Mouse (Mus musculus) neural tube, embryonic 13.5 days (tissue): ENCODE results near the gene Neurl1a. TPM values are rescaled to one million over a fixed set of nuclear protein-coding genes. Genes with fewer than 3 reads are reported as not detected.
A peak's percentile ranks its signal among the peaks of the same experiment; 100 is the strongest.

Source experiments
- ATAC-seq: fragments of 200-750 bp; cut with Nextera tagmentation; 2 replicates; pipeline ENCODE4 v1.8.0; 2017; ENCODE audit warnings: low read depth, mild to moderate bottlenecking, moderate TSS enrichment, moderate library complexity
- H3K27ac ChIP-seq: fragments of 300-500 bp; sonication (generic); replicated peaks from 2 replicates; pipeline ENCODE4 v1.5.1; 2015; ENCODE audit warnings: moderate library complexity, mild to moderate bottlenecking, inconsistent platforms
- H3K27me3 ChIP-seq: fragments of 300-500 bp; sonication (generic); 2 replicates; pipeline ENCODE4 v1.6.1; 2015; ENCODE audit warnings: mild to moderate bottlenecking, inconsistent platforms
- H3K36me3 ChIP-seq: fragments of 300-500 bp; sonication (generic); 2 replicates; pipeline ENCODE4 v1.6.1; 2015; ENCODE audit warnings: mild to moderate bottlenecking, inconsistent platforms
- H3K4me1 ChIP-seq: fragments of 300-500 bp; sonication (generic); replicated peaks from 2 replicates; pipeline ENCODE4 v1.6.1; 2015; ENCODE audit warnings: inconsistent platforms
- H3K4me2 ChIP-seq: fragments of 300-500 bp; sonication (generic); 2 replicates; pipeline ENCODE4 v1.6.1; 2015; ENCODE audit warnings: inconsistent platforms, mild to moderate bottlenecking, moderate library complexity
- H3K4me3 ChIP-seq: fragments of 300-500 bp; sonication (generic); 2 replicates; pipeline ENCODE4 v1.5.1; 2015; ENCODE audit warnings: mild to moderate bottlenecking, inconsistent platforms
- H3K9ac ChIP-seq: fragments of 300-500 bp; sonication (generic); 2 replicates; pipeline ENCODE4 v1.6.1; 2015; ENCODE audit warnings: moderate library complexity, mild to moderate bottlenecking, inconsistent platforms
- H3K9me3 ChIP-seq: fragments of 300-500 bp; sonication (generic); 2 replicates; pipeline ENCODE4 v1.6.1; 2016; ENCODE audit warnings: inconsistent platforms
- WGBS: fragments of 180-500 bp; shearing (Covaris S2); methylation state at CpG from one replicate; pipeline ENCODE4 v1.1.7; 2015; 5-methylcytosine and 5-hydroxymethylcytosine counted together
- polyA plus RNA-seq: library from polyadenylated mRNA; unstranded; fragments of >200 nt; fragmentation: Nextera tagmentation; extraction: Ambion mirVana; gene quantifications from 2 replicates; pipeline ENCODE4 v1.2.1, GENCODE M21; 2015

Neurl1a gene
- polyA plus RNA-seq, 1 experiment from 2014 or later: 7.6 TPM

DNA sequence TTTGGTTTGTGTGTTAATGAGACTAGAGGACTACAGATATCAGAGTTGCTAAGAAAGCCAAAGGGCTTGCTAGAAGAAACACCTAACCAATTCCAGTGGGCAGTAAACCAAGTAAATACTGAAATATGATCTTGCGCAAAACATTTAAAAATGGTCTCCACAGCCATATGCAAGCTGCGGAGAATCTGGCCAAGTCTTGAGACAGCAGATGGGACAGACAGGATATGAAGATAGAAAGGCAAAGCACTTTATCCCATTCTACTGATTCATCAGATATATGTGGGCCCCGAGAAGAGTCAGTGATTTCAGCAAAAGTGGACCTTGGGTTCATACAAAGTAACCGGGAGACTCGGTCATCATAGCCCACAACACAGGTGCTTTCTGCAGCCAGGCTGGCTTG is 13.5 kb downstream of the Neurl1a start:
- WGBS: 95% methylated on average over 5 of the region's 5 CpGs

DNA sequence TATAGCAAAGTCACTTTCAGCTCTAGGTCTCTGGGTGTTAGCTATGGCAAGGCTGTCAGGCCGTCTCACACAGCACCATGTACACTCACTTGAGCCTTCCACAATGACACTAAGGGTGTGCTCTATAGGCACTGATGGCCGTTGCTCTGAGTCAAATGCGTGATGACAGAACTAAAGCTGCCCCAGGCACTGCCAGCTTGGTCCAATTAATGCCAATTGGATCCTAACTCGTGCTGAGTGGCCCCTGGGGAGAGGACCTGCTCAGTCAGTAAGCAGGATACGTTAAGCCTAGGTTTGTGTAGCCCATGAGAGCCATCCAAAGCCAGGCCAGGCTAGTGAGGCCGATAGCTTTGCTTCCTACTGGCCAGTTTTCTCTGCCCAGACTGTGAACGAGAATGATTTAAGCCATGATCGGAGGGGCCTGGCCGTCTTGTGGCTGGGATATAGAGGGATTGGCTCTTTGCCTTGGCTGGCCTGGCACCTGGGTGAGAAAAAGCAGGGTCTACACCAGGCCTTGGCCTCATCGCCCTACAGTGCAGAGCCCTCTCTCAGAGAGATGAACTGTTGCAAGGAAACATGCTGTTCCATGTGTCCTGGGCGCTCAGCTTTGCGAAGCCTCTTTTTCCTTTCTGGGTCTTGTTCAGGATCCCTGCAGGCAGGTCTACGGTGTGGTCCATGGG is 20.2 kb downstream of the Neurl1a start:
- Histone ChIP-seq H3K4me1 (peaks cover 11% of the 10 kb centered on the region; the same call in 1 of the 2 replicates), H3K27me3 (no peaks in the 10 kb centered on the region), H3K4me2 (no peak overlapping the region), H3K36me3 (no peaks in the 10 kb centered on the region), H3K9ac (no peak overlapping the region), H3K27ac (no peak overlapping the region), H3K4me3 (no peak overlapping the region), H3K9me3 (no peaks in the 10 kb centered on the region)
- no peak; the same call in 1 of the 2 replicates for ATAC-seq
- WGBS: 70% methylated on average over 13 of the region's 13 CpGs

More for the DNA sequence above, 13.5 kb downstream of the Neurl1a start:
- no peak for ATAC-seq
- no peaks in the 10 kb centered on the region for H3K9me3 ChIP-seq
- no peak overlapping the region for H3K4me2 ChIP-seq
- H3K27ac ChIP-seq: no peak overlapping the region
- no peaks in the 10 kb centered on the region for H3K36me3 ChIP-seq
- no peaks in the 10 kb centered on the region for H3K27me3 ChIP-seq
- peaks cover 10% of the 10 kb centered on the region for H3K4me1 ChIP-seq
- H3K4me3 ChIP-seq: no peak overlapping the region
- H3K9ac ChIP-seq: no peak overlapping the region

DNA sequence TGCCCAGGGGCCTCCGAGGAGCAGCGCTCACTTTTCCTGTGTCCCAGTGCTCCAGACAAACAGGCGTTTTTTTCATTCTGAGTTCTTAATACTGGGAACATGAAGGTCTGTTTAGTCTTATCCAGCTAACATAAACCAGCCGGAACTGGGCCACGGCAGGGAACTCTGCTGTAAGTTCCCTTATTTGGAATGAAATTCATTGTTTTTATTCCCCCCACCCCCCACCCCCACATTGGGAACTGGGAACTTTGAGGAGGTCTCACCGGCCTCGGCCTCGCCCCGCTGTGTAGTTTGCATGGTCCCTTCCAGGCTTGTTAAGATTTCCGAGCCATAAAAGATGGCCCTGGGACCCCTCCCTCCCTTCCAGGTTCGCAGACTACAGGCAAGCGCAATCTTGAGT is 23.4 kb downstream of the Neurl1a start:
- no peaks in the 10 kb centered on the region for H3K36me3 ChIP-seq
- H3K4me2 ChIP-seq: no peak overlapping the region
- no peaks in the 10 kb centered on the region for H3K27me3 ChIP-seq
- peaks cover 11% of the 10 kb centered on the region; the same call in 1 of the 2 replicates for H3K4me1 ChIP-seq
- H3K27ac ChIP-seq: no peak overlapping the region
- no peaks in the 10 kb centered on the region for H3K9me3 ChIP-seq
- no peak for ATAC-seq
- H3K9ac ChIP-seq: no peak overlapping the region
- WGBS: 61% methylated on average over 12 of the region's 12 CpGs
- H3K4me3 ChIP-seq: no peak overlapping the region

DNA sequence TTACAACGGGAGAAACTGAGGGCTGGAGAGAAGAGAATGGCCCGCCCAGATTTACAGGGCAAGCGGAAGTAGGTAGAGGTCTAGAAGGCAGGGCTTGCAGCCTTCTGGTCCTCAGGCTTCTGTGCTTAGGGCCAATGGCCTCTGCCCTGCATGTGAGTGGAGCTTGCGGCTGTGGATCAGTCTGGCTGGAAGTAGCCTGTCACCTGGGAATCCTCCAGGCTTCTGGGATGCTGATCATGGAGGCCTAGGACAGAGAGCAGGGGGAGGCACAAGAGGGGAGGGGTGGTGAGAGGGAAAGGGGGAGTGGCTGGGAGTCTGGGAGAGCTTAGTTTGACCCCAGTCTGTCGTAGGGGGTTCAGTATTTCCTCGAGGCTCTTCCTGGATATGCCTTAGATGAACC is 23.8 kb downstream of the Neurl1a start:
- Histone ChIP-seq H3K36me3 (no peaks in the 10 kb centered on the region), H3K27ac (no peak overlapping the region), H3K4me2 (no peak overlapping the region), H3K4me3 (no peak overlapping the region), H3K9me3 (no peaks in the 10 kb centered on the region), H3K9ac (no peak overlapping the region), H3K4me1 (peaks cover 11% of the 10 kb centered on the region; the same call in 1 of the 2 replicates), H3K27me3 (no peaks in the 10 kb centered on the region)
- no peak for ATAC-seq
- 70% methylated on average over 6 of the region's 6 CpGs for WGBS

- H3K27ac ChIP-seq: no peak overlapping the region
- no peak overlapping the region for H3K4me3 ChIP-seq
- no peaks in the 10 kb centered on the region for H3K9me3 ChIP-seq
- ATAC-seq: no peak
- no peaks in the 10 kb centered on the region for H3K36me3 ChIP-seq
- no peak overlapping the region for H3K4me2 ChIP-seq
- no peaks in the 10 kb centered on the region for H3K27me3 ChIP-seq
- peaks cover 11% of the 10 kb centered on the region; the same call in 1 of the 2 replicates for H3K4me1 ChIP-seq
- 92% methylated on average over 6 of the region's 6 CpGs for WGBS
- H3K9ac ChIP-seq: no peak overlapping the region
These were observed 24.4 kb downstream of the Neurl1a start for GRCm38 (mm10) chr19:47203042-47203441.

GRCm38 (mm10) chr19:47204653-47205052 is 26.0 kb downstream of the Neurl1a start:
- H3K4me2 ChIP-seq: no peak overlapping the region
- H3K27ac ChIP-seq: no peak overlapping the region
- H3K4me3 ChIP-seq: no peak overlapping the region
- H3K27me3 ChIP-seq: no peaks in the 10 kb centered on the region
- ATAC-seq: no peak
- no peaks in the 10 kb centered on the region for H3K9me3 ChIP-seq
- no peaks in the 10 kb centered on the region for H3K36me3 ChIP-seq
- peaks cover 6% of the 10 kb centered on the region; the same call in 1 of the 2 replicates for H3K4me1 ChIP-seq
- 82% methylated on average over 6 of the region's 6 CpGs for WGBS
- no peak overlapping the region for H3K9ac ChIP-seq

- no peaks in the 10 kb centered on the region for H3K27me3 ChIP-seq
- H3K4me3 ChIP-seq: no peak overlapping the region
- H3K4me2 ChIP-seq: no peak overlapping the region
- 91% methylated on average over 1 of the region's 1 CpGs for WGBS
- H3K9ac ChIP-seq: no peak overlapping the region
- no peaks in the 10 kb centered on the region for H3K9me3 ChIP-seq
- H3K36me3 ChIP-seq: no peaks in the 10 kb centered on the region
- H3K4me1 ChIP-seq: peaks cover 6% of the 10 kb centered on the region; the same call in 1 of the 2 replicates
- H3K27ac ChIP-seq: no peak overlapping the region
- no peak for ATAC-seq
These were observed 27.5 kb downstream of the Neurl1a start for GRCm38 (mm10) chr19:47206126-47206525.

DNA sequence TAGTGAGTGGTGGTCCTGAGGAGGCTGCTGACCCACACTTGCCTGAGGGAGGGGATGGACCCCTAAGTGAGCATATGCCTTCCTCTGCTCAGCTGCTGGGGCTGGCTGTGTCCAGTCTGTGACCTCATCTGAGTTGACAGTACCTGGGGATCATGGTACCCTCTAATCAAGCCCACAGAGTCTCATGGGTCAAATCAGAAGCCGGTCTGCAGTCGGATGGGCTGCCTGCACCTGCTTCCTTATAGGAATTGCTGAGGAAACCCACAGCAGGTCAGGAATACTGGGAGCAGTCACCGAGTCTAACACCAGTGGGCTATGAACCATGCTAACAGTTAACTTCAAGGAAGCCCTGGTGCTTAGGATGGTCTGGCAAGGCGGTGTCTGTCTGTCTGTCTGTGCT is 31.8 kb downstream of the Neurl1a start:
- WGBS: 87% methylated on average over 4 of the region's 4 CpGs
- peaks cover 17% of the 10 kb centered on the region for H3K4me1 ChIP-seq
- H3K27ac ChIP-seq: no peak overlapping the region
- H3K4me2 ChIP-seq: no peak overlapping the region
- H3K4me3 ChIP-seq: no peak overlapping the region
- no peaks in the 10 kb centered on the region for H3K9me3 ChIP-seq
- no peaks in the 10 kb centered on the region for H3K36me3 ChIP-seq
- no peaks in the 10 kb centered on the region for H3K27me3 ChIP-seq
- no peak for ATAC-seq
- no peak overlapping the region for H3K9ac ChIP-seq

DNA sequence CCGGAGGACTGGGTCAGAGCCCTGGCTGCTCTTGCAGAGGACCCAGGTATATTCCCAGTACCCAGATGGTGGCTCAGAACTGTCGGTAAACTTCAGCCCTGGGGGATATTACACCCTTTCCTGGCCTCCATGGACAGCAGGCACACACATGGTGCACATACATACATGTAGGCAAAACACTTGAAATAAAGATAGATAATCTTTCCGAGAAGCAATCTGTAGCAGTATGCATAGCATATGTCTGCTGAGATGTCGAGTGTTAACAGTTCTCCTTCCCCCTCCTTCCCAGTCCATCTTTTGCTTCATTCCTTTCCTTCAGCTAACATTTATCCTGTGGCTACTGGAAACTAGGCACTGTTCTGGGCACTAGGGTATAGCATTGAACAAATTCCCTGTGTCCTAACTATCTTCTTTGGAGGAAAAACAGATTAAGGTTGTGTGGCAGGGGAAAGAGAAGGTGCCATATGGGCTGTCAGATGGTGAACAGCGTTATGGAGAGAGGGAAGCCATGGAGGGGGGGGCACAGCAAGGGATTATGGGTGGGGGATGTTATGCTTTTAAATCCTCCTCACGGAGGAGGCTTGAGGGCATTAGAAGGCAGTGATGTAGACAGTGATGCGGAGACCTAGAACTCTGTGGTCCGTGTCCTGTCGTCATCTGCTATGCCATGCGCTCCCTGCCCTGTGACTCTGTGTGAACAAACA is 33.1 kb downstream of the Neurl1a start:
- Histone ChIP-seq H3K9ac (peak overlapping the region; percentile 12; the same call in 1 of the 2 replicates), H3K36me3 (no peaks in the 10 kb centered on the region), H3K27ac (peak overlapping the region; percentile 79), H3K4me1 (peaks cover 17% of the 10 kb centered on the region), H3K9me3 (no peaks in the 10 kb centered on the region), H3K27me3 (no peaks in the 10 kb centered on the region), H3K4me3 (no peak overlapping the region), H3K4me2 (0 out of 2 replicates have a peak overlapping the region, but pooled peaks have one; percentile 5)
- 57% methylated on average over 10 of the region's 10 CpGs for WGBS
- peak; percentile 76 for ATAC-seq

DNA sequence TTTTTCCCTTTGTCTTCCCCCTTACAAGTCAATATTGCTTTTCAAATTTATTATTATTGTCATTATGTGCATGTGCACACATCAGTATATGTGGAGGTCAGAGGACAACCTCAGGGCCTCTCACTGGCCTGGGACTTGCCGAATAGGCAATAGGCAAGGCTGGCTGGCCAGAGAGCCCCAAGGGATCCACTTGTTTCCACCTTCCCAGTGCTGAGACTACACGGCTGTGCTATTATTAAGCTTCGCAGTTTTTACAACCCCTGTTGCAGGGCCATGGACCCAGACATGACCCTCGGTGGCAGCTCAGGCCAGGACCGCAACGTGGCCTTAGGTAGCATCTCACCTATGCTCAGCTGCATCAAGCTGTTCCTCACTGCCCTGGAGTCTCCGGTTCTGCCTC is 33.8 kb downstream of the Neurl1a start:
- peak; percentile 55; the same call in 1 of the 2 replicates for ATAC-seq

GRCm38 (mm10) chr19:47213470-47213869 is 34.9 kb downstream of the Neurl1a start:
- Histone ChIP-seq H3K4me1 (peaks cover 17% of the 10 kb centered on the region), H3K27me3 (no peaks in the 10 kb centered on the region), H3K4me3 (no peak overlapping the region), H3K4me2 (no peak overlapping the region), H3K9ac (no peak overlapping the region), H3K27ac (no peak overlapping the region), H3K9me3 (no peaks in the 10 kb centered on the region), H3K36me3 (no peaks in the 10 kb centered on the region)
- 50% methylated on average over 1 of the region's 1 CpGs for WGBS
- ATAC-seq: no peak

More for the DNA sequence above, 33.8 kb downstream of the Neurl1a start:
- H3K4me3 ChIP-seq: no peak overlapping the region
- H3K27me3 ChIP-seq: no peaks in the 10 kb centered on the region
- WGBS: 67% methylated on average over 7 of the region's 7 CpGs
- H3K4me2 ChIP-seq: 0 out of 2 replicates have a peak overlapping the region, but pooled peaks have one; percentile 5
- no peaks in the 10 kb centered on the region for H3K9me3 ChIP-seq
- peaks cover 17% of the 10 kb centered on the region for H3K4me1 ChIP-seq
- H3K36me3 ChIP-seq: no peaks in the 10 kb centered on the region
- no peak overlapping the region for H3K9ac ChIP-seq
- H3K27ac ChIP-seq: peak overlapping the region; percentile 79

- Histone ChIP-seq H3K9me3 (no peaks in the 10 kb centered on the region), H3K9ac (no peak overlapping the region), H3K4me3 (no peak overlapping the region), H3K27me3 (no peaks in the 10 kb centered on the region), H3K4me2 (no peak overlapping the region), H3K27ac (no peak overlapping the region), H3K4me1 (peaks cover 20% of the 10 kb centered on the region), H3K36me3 (no peaks in the 10 kb centered on the region)
- WGBS: 77% methylated on average over 5 of the region's 5 CpGs
- ATAC-seq: no peak
These were observed 38.1 kb downstream of the Neurl1a start for GRCm38 (mm10) chr19:47216766-47217165.
